Mouse (Mus musculus): ENCODE measurements at regions not wholly inside any gene's neighbourhood (a gene's known extent, or its start where the extent isn't known, plus 50 kb on each side); places are given as distances from the start of the nearest gene placed in this dataset.

GRCm38 (mm10) chr8:12188960-12189359 is 89.7 kb upstream of the A230072I06Rik start:
- no peak for TF ChIP-seq GATA4 (IDR thresholded peaks at IDR 0.05; ENCODE audit: insufficient replicate concordance, low read length)

GRCm38 (mm10) chr8:12192006-12192405 is 86.6 kb upstream of the A230072I06Rik start:
- no peak for TF ChIP-seq GATA4 (IDR thresholded peaks at IDR 0.05; ENCODE audit: insufficient replicate concordance, low read length)

GRCm38 (mm10) chr8:12205909-12206308 is 72.7 kb upstream of the A230072I06Rik start:
- TF ChIP-seq GATA4 (IDR thresholded peaks at IDR 0.05; ENCODE audit: insufficient replicate concordance, low read length) = no peak

- no peak for TF ChIP-seq GATA4 (IDR thresholded peaks at IDR 0.05; ENCODE audit: insufficient replicate concordance, low read length)
Measured at GRCm38 (mm10) chr8:12207412-12207811, 71.2 kb upstream of the A230072I06Rik start.

GRCm38 (mm10) chr8:12213774-12214173 is 64.8 kb upstream of the A230072I06Rik start:
- no peak for TF ChIP-seq GATA4 (IDR thresholded peaks at IDR 0.05; ENCODE audit: insufficient replicate concordance, low read length)

GRCm38 (mm10) chr8:12214205-12215019 is 64.2 kb upstream of the A230072I06Rik start:
- TF ChIP-seq GATA4 (IDR thresholded peaks at IDR 0.05; ENCODE audit: insufficient replicate concordance, low read length) = no peak

- no peak for TF ChIP-seq GATA4 (IDR thresholded peaks at IDR 0.05; ENCODE audit: insufficient replicate concordance, low read length)
Measured at GRCm38 (mm10) chr8:12221506-12221905, 57.1 kb upstream of the A230072I06Rik start.

GRCm38 (mm10) chr8:12223376-12223775 is 55.2 kb upstream of the A230072I06Rik start:
- no peak for TF ChIP-seq GATA4 (IDR thresholded peaks at IDR 0.05; ENCODE audit: insufficient replicate concordance, low read length)
